ENCODE assay signal across 8 mouse cellular contexts in the genomic region with DNA sequence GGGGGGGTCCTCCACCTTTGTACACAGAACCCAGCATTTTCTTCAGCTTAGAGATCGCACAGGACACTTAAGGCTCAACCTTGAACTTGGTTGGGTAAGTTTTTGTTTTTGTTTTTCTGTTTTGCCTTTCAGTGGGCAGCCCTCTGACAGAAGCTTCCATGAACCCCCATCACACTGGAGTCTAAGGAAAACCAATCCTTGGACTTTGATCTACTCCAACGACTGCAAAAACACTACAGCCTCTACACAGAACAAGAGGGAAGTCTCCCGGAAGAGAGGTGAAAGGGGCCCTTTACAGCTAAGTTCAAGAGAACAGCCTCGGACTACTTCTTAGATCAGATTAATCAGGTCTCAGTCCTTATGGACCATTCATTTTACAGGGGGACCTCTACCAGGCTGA. TPM values are rescaled to one million over a fixed set of nuclear protein-coding genes. Genes with fewer than 3 reads are reported as not detected.
DNase-seq lines count a peak whose midpoint lies in the region; ATAC-seq and TF ChIP-seq lines count a peak whose summit lies in the region.

No protein-coding gene starts in this region.

- H3K27me3 ChIP-seq in limb, embryonic 12.5 days, result peaks cover 55% of the 10 kb centered on the region
- H3K27me3 ChIP-seq in limb, embryonic 10.5 days (ENCODE audit: low read depth, poor library complexity, severe bottlenecking), result peaks cover 48% of the 10 kb centered on the region
- peaks cover 6% of the 10 kb centered on the region for H3K27me3 ChIP-seq in forebrain, embryonic 11.5 days (ENCODE audit: control insufficient read depth, insufficient read depth, low read length)
- H3K27me3 ChIP-seq in hindbrain, postnatal 0 days (ENCODE audit: insufficient read depth, low read length), result no peaks in the 10 kb centered on the region
- peaks cover 13% of the 10 kb centered on the region; the same call in 1 of the 2 replicates for H3K27me3 ChIP-seq in neural tube, embryonic 12.5 days (replicated peaks)

- peak overlapping the region; percentile 73; the same call in 1 of the 2 replicates for H3K4me3 ChIP-seq in limb, embryonic 12.5 days (replicated peaks)
- no peak overlapping the region for H3K4me3 ChIP-seq in limb, embryonic 10.5 days
- peak overlapping the region; percentile 80; the same call in 1 of the 2 replicates for H3K4me3 ChIP-seq in forebrain, embryonic 11.5 days (ENCODE audit: low read depth, low read length)
- H3K4me3 ChIP-seq in hindbrain, postnatal 0 days (ENCODE audit: low read length), result 0 out of 2 replicates have a peak overlapping the region, but pooled peaks have one; percentile 84
- H3K4me3 ChIP-seq in neural tube, embryonic 12.5 days, result no peak overlapping the region

- no peak for DNase-seq in limb, embryonic 10.5 days (ENCODE audit: low spot score)
- DNase-seq in forebrain, embryonic 11.5 days (ENCODE audit: low spot score), result no peak
- no peak for DNase-seq in hindbrain, postnatal 0 days (ENCODE audit: low spot score)
- no peak for DNase-seq in MN1 (ENCODE audit: low spot score)
- no peak for DNase-seq in gastrocnemius, postnatal 4 days (ENCODE audit: low spot score in 2 of 2)
- no peak for DNase-seq in urinary bladder, postnatal 36 days (ENCODE audit: low spot score in 2 of 2)

- no peaks in the 10 kb centered on the region for H3K36me3 ChIP-seq in limb, embryonic 12.5 days
- no peaks in the 10 kb centered on the region for H3K36me3 ChIP-seq in limb, embryonic 10.5 days
- H3K36me3 ChIP-seq in forebrain, embryonic 11.5 days (ENCODE audit: control insufficient read depth, insufficient read depth, low read length), result no peaks in the 10 kb centered on the region
- H3K36me3 ChIP-seq in hindbrain, postnatal 0 days (ENCODE audit: insufficient read depth, low read length), result no peaks in the 10 kb centered on the region
- no peaks in the 10 kb centered on the region for H3K36me3 ChIP-seq in neural tube, embryonic 12.5 days

- no peak for TF ChIP-seq CTCF in hindbrain, postnatal 0 days (IDR thresholded peaks at IDR 0.05; ENCODE audit: low read depth)

- no peak overlapping the region for H3K27ac ChIP-seq in limb, embryonic 12.5 days
- H3K27ac ChIP-seq in limb, embryonic 10.5 days, result no peak overlapping the region
- H3K27ac ChIP-seq in forebrain, embryonic 11.5 days (ENCODE audit: low read depth, low read length), result no peak overlapping the region
- no peak overlapping the region for H3K27ac ChIP-seq in hindbrain, postnatal 0 days
- H3K27ac ChIP-seq in neural tube, embryonic 12.5 days, result no peak overlapping the region

- no peak overlapping the region for H3K9ac ChIP-seq in limb, embryonic 12.5 days (replicated peaks)
- no peak overlapping the region for H3K9ac ChIP-seq in forebrain, embryonic 11.5 days (ENCODE audit: low read length)
- no peak overlapping the region for H3K9ac ChIP-seq in hindbrain, postnatal 0 days (replicated peaks; ENCODE audit: low read length)
- no peak overlapping the region for H3K9ac ChIP-seq in neural tube, embryonic 12.5 days

- ATAC-seq in limb, embryonic 12.5 days (ENCODE audit: insufficient number of reproducible peaks, insufficient read depth, low FRiP score, low TSS enrichment, low read depth), result no peak
- no peak for ATAC-seq in forebrain, embryonic 11.5 days (replicated peaks; ENCODE audit: low FRiP score)
- ATAC-seq in hindbrain, postnatal 0 days, result no peak
- ATAC-seq in neural tube, embryonic 12.5 days (ENCODE audit: low FRiP score, low read depth), result no peak

- peaks cover 27% of the 10 kb centered on the region for H3K4me1 ChIP-seq in limb, embryonic 12.5 days (replicated peaks)
- peaks cover 34% of the 10 kb centered on the region for H3K4me1 ChIP-seq in limb, embryonic 10.5 days
- peaks cover 3% of the 10 kb centered on the region; the same call in 1 of the 2 replicates for H3K4me1 ChIP-seq in forebrain, embryonic 11.5 days (replicated peaks; ENCODE audit: control insufficient read depth, insufficient read depth, low read length)
- H3K4me1 ChIP-seq in hindbrain, postnatal 0 days (ENCODE audit: insufficient read depth, low read length), result no peaks in the 10 kb centered on the region
- H3K4me1 ChIP-seq in neural tube, embryonic 12.5 days, result peaks cover 25% of the 10 kb centered on the region

- H3K4me2 ChIP-seq in limb, embryonic 12.5 days, result peak overlapping the region; percentile 95
- peak overlapping the region; percentile 87 for H3K4me2 ChIP-seq in forebrain, embryonic 11.5 days (ENCODE audit: low read depth, low read length, severe bottlenecking)
- H3K4me2 ChIP-seq in hindbrain, postnatal 0 days (ENCODE audit: low read depth, low read length), result peak overlapping the region; percentile 99
- peak overlapping the region; percentile 97 for H3K4me2 ChIP-seq in neural tube, embryonic 12.5 days (replicated peaks)

- no peaks in the 10 kb centered on the region for H3K9me3 ChIP-seq in limb, embryonic 12.5 days
- H3K9me3 ChIP-seq in limb, embryonic 10.5 days (replicated peaks), result no peaks in the 10 kb centered on the region
- no peaks in the 10 kb centered on the region for H3K9me3 ChIP-seq in forebrain, embryonic 11.5 days (ENCODE audit: control insufficient read depth, low read length)
- no peaks in the 10 kb centered on the region for H3K9me3 ChIP-seq in hindbrain, postnatal 0 days (ENCODE audit: low read length)
- H3K9me3 ChIP-seq in neural tube, embryonic 12.5 days, result no peaks in the 10 kb centered on the region

- WGBS in limb, embryonic 12.5 days, result 32% methylated on average over 4 of the region's 4 CpGs
- 35% methylated on average over 4 of the region's 4 CpGs for WGBS in limb, embryonic 10.5 days
- 28% methylated on average over 4 of the region's 4 CpGs for WGBS in forebrain, embryonic 11.5 days
- WGBS in hindbrain, postnatal 0 days, result 26% methylated on average over 4 of the region's 4 CpGs
- WGBS in neural tube, embryonic 12.5 days, result 19% methylated on average over 4 of the region's 4 CpGs

RNA-seq across cellular contexts. Expression of gene Pip5k1b, which starts 1.2 kb away (rescaled TPM):
- polyA plus RNA-seq in limb, embryonic 12.5 days (2016; fragmentation: Nextera tagmentation; extraction: Ambion mirVana), result 0.56 and 0.73 TPM in 2 replicates
- 0.28 and 0.50 TPM in 2 replicates for polyA plus RNA-seq in limb, embryonic 10.5 days (2016; fragmentation: Nextera tagmentation; extraction: Ambion mirVana)
- 2.2 and 2.3 TPM in 2 replicates for polyA plus RNA-seq in forebrain, embryonic 11.5 days (2014; fragmentation: Nextera tagmentation; extraction: Ambion mirVana)
- total RNA-seq in hindbrain, postnatal 0 days (2014; rRNA removed), result 2.0 and 4.0 TPM in 2 replicates
- 2.2 and 2.3 TPM in 2 replicates for polyA plus RNA-seq in hindbrain, postnatal 0 days (2015; fragmentation: Nextera tagmentation; extraction: Ambion mirVana)
- 1.4 and 1.7 TPM in 2 replicates for polyA plus RNA-seq in neural tube, embryonic 12.5 days (2016; fragmentation: Nextera tagmentation; extraction: Ambion mirVana)
- total RNA-seq in gastrocnemius, postnatal 4 days (2021), result 1 to 10 TPM; 1.7 to 1.9 TPM

Comparison
In these comparisons a context has a peak if more than half of its experiments do, and no peak if none do; other contexts are left out.
1. H3K4me3 ChIP-seq: peak in limb, embryonic 12.5 days (single experiment), forebrain, embryonic 11.5 days (single experiment) and hindbrain, postnatal 0 days (single experiment); none in limb, embryonic 10.5 days (single experiment) and neural tube, embryonic 12.5 days (single experiment).
2. Peak in every context shown above with its lines, with median percentiles within 50 percentile points of each other: H3K4me2 ChIP-seq.